ENCODE assay signal across 8 mouse cellular contexts in the genomic region with DNA sequence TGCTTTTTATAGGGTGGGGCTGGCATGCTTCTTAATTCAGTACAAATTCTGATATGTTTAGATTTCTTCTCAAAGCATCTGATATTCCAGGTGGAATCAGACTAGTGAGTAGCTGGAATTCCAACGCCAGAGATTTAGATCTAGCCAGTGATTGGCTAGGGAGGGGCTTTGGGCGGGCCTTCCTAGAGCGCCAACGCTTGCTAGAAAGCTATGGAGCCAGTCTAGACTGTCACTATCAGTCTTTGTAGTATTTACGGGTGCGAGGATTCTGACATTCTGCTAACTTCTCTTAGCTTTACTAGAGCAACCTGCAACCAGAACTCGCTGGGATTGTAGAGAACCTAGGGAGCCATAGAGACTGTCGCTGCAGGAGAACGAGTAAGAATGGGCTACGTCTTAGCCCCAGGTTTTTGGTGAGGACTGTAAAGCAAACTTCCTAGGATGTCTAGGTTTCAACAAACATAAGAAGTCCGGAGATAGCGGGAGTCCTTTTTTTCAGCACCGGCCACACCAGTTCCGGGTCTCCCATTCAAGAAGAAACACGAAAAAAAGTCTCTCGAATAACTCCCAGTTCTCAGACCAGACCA. TPM values are rescaled to one million over a fixed set of nuclear protein-coding genes. Genes with fewer than 3 reads are reported as not detected.
DNase-seq lines count a peak whose midpoint lies in the region; ATAC-seq and TF ChIP-seq lines count a peak whose summit lies in the region.

A gene (plus strand): TSS at position 218 of the 587 bp plus-strand sequence.

- peaks cover 6% of the 10 kb centered on the region; the same call in 1 of the 2 replicates for H3K27me3 ChIP-seq in forebrain, postnatal 0 days (ENCODE audit: insufficient read depth, low read length)
- H3K27me3 ChIP-seq in lung, embryonic 14.5 days (ENCODE audit: insufficient read depth, low read length): peaks cover 43% of the 10 kb centered on the region

- no peak for TF ChIP-seq CTCF in forebrain, postnatal 0 days (IDR thresholded peaks at IDR 0.05; ENCODE audit: low read depth)
- TF ChIP-seq CTCF in lung, embryonic 14.5 days (IDR thresholded peaks at IDR 0.05; ENCODE audit: low read depth): no peak

- peak within 1 kb of the TSS; percentile 72 for H3K4me3 ChIP-seq in forebrain, postnatal 0 days (ENCODE audit: low read depth, low read length)
- peak within 1 kb of the TSS; percentile 50 for H3K4me3 ChIP-seq in lung, embryonic 14.5 days (ENCODE audit: low read depth, low read length)

- no peaks in the 10 kb centered on the region for H3K36me3 ChIP-seq in forebrain, postnatal 0 days (ENCODE audit: insufficient read depth)
- no peaks in the 10 kb centered on the region for H3K36me3 ChIP-seq in lung, embryonic 14.5 days (ENCODE audit: insufficient read depth)

- DNase-seq in cerebellum, adult 11-12 months: peak; percentile 8
- DNase-seq in brain, adult 2 months (ENCODE audit: low read depth, low spot score): peak; percentile 73
- peak; percentile 41 for DNase-seq in forebrain, postnatal 0 days
- peak; percentile 25 to 58 for DNase-seq in layer of hippocampus, adult 18-20 months (ENCODE audit: low spot score in 2 of 2)
- DNase-seq in lung, embryonic 14.5 days: peak; percentile 18
- peak; percentile 8 to 44 for DNase-seq in right cerebral cortex, postnatal 36 days (ENCODE audit: low spot score in 2 of 2)
- no peak for DNase-seq in thymus, postnatal 10 days (ENCODE audit: low spot score in 2 of 2)

- H3K27ac ChIP-seq in forebrain, postnatal 0 days (ENCODE audit: low read depth, low read length): no peak within 1 kb of the TSS
- no peak within 1 kb of the TSS for H3K27ac ChIP-seq in lung, embryonic 14.5 days (ENCODE audit: low read depth)

- H3K4me1 ChIP-seq in forebrain, postnatal 0 days (ENCODE audit: insufficient read depth): no peaks in the 10 kb centered on the region
- no peaks in the 10 kb centered on the region for H3K4me1 ChIP-seq in lung, embryonic 14.5 days (ENCODE audit: insufficient read depth)

- H3K9ac ChIP-seq in forebrain, postnatal 0 days: peak within 1 kb of the TSS; percentile 84
- H3K9ac ChIP-seq in lung, embryonic 14.5 days: peak within 1 kb of the TSS; percentile 3; the same call in 1 of the 2 replicates

- H3K9me3 ChIP-seq in forebrain, postnatal 0 days (ENCODE audit: low read length): no peaks in the 10 kb centered on the region
- no peaks in the 10 kb centered on the region for H3K9me3 ChIP-seq in lung, embryonic 14.5 days (ENCODE audit: low read depth, low read length)

- no peak for ATAC-seq in cerebellum, adult (ENCODE audit: insufficient number of reproducible peaks, low FRiP score, low TSS enrichment)
- peak; percentile 34 for ATAC-seq in forebrain, postnatal 0 days
- no peak for ATAC-seq in lung, embryonic 14.5 days (ENCODE audit: insufficient read depth)

- peak within 1 kb of the TSS; percentile 90 for H3K4me2 ChIP-seq in forebrain, postnatal 0 days (ENCODE audit: low read depth)
- peak within 1 kb of the TSS; percentile 87 for H3K4me2 ChIP-seq in lung, embryonic 14.5 days

- 2% methylated on average over 16 of the region's 16 CpGs for WGBS in forebrain, postnatal 0 days
- under 1% methylated on average over 16 of the region's 16 CpGs for WGBS in lung, embryonic 14.5 days

RNA-seq across cellular contexts. Expression of the gene that starts here (rescaled TPM):
- 5.1 and 5.5 TPM in 2 replicates for total RNA-seq in forebrain, postnatal 0 days (2014; rRNA removed)
- polyA plus RNA-seq in forebrain, postnatal 0 days (2015; fragmentation: Nextera tagmentation; extraction: Ambion mirVana): 2.2 and 3.1 TPM in 2 replicates
- 10 to 100 TPM; 12.4 to 12.5 TPM for total RNA-seq in layer of hippocampus, adult 18-20 months (2021)
- 0.31 and 0.47 TPM in 2 replicates for polyA plus RNA-seq in lung, embryonic 14.5 days (2014; fragmentation: Nextera tagmentation; extraction: Ambion mirVana)

Comparison
In these comparisons a context has a peak if more than half of its experiments do, and no peak if none do; other contexts are left out.
1. Peak in DNase-seq, H3K4me3 ChIP-seq, H3K9ac ChIP-seq and H3K4me2 ChIP-seq in lung, embryonic 14.5 days; RNA of the gene not detected or under 1 TPM.
2. DNase-seq: peak in cerebellum, adult 11-12 months (single experiment), brain, adult 2 months (single experiment), forebrain, postnatal 0 days (single experiment), layer of hippocampus, adult 18-20 months (2 of 2) and right cerebral cortex, postnatal 36 days (2 of 2); none in thymus, postnatal 10 days (0 of 2).